Mouse (Mus musculus) bone marrow macrophage, adult 2 months (primary cell): ENCODE measurements at regions not wholly inside any gene's neighbourhood (a gene's known extent, or its start where the extent isn't known, plus 50 kb on each side); places are given as distances from the start of the nearest gene placed in this dataset.

Experiments used
- CTCF ChIP-seq: IDR thresholded peaks from 2 replicates; pipeline ENCODE4 v1.5.1; 2012; ENCODE audit warnings: low read depth, mild to moderate bottlenecking, low read length, moderate library complexity
- POLR2A ChIP-seq: IDR thresholded peaks from 2 replicates; pipeline ENCODE4 v1.6.1; 2012; ENCODE audit warnings: mild to moderate bottlenecking, low read depth, low read length, borderline replicate concordance

- TF ChIP-seq POLR2A: no peak
- no peak for TF ChIP-seq CTCF
Measured at GRCm38 (mm10) chr8:117923296-117923695, 121.6 kb upstream of the Mphosph6 start.
